Mouse (Mus musculus) kidney, embryonic 16.5 days (tissue): ENCODE data around the gene H2-Oa. TPM values are rescaled to one million over a fixed set of nuclear protein-coding genes. Genes with fewer than 3 reads are reported as not detected.

ENCODE experiments used
- ATAC-seq: fragments of 200-750 bp; cut with Nextera tagmentation; 2 replicates; pipeline ENCODE4 v1.8.0; 2017; ENCODE audit warnings: moderate TSS enrichment; ENCODE audit not compliant: low FRiP score, low TSS enrichment
- H3K27ac ChIP-seq: fragments of 300-500 bp; sonication (generic); 2 replicates; pipeline ENCODE4 v1.5.1; 2014; ENCODE audit warnings: low read length
- H3K27me3 ChIP-seq: fragments of 300-500 bp; sonication (generic); 2 replicates; pipeline ENCODE4 v1.6.1; 2014; ENCODE audit warnings: low read length, control low read depth, mixed read lengths; ENCODE audit not compliant: insufficient read depth
- H3K36me3 ChIP-seq: fragments of 300-500 bp; sonication (generic); 2 replicates; pipeline ENCODE4 v1.6.1; 2014; ENCODE audit warnings: low read length, control low read depth, mixed read lengths; ENCODE audit not compliant: insufficient read depth
- H3K4me1 ChIP-seq: fragments of 300-500 bp; sonication (generic); 2 replicates; pipeline ENCODE4 v1.6.1; 2014; ENCODE audit warnings: low read length, control low read depth, mixed read lengths; ENCODE audit not compliant: insufficient read depth
- H3K4me2 ChIP-seq: fragments of 300-500 bp; sonication (generic); replicated peaks from 2 replicates; pipeline ENCODE4 v1.6.1; 2014; ENCODE audit warnings: low read depth, low read length
- H3K4me3 ChIP-seq: fragments of 300-500 bp; sonication (generic); 2 replicates; pipeline ENCODE4 v1.5.1; 2014; ENCODE audit warnings: mild to moderate bottlenecking, low read length
- H3K9ac ChIP-seq: fragments of 300-500 bp; sonication (generic); replicated peaks from 2 replicates; pipeline ENCODE4 v1.6.1; 2014; ENCODE audit warnings: low read length
- H3K9me3 ChIP-seq: fragments of 300-500 bp; sonication (generic); 2 replicates; pipeline ENCODE4 v1.6.1; 2016; ENCODE audit warnings: low read length, control low read depth
- WGBS: fragments of 180-500 bp; shearing (Covaris S2); extraction: QIAGEN DNeasy Blood & Tissue Kit; methylation state at CpG from one replicate; pipeline ENCODE4 v1.1.7; 2014; 5-methylcytosine and 5-hydroxymethylcytosine counted together
- polyA plus RNA-seq: library from polyadenylated mRNA; unstranded; fragments of >200 nt; fragmentation: Nextera tagmentation; extraction: Ambion mirVana; gene quantifications from 2 replicates; pipeline ENCODE4 v1.2.1, GENCODE M21; 2015

H2-Oa gene
- polyA plus RNA-seq: 0.52 and 0.82 TPM in 2 replicates

GRCm38 (mm10) chr17:34092197-34092875 lies at the start of gene H2-Oa:
Gene H2-Oa, plus strand, starts transcription at chr17:34092340.
- no peak within 1 kb of the TSS for H3K4me2 ChIP-seq
- 31% methylated on average over 11 of the region's 11 CpGs for WGBS
- H3K27ac ChIP-seq: no peak within 1 kb of the TSS
- no peaks in the 10 kb centered on the region for H3K27me3 ChIP-seq
- ATAC-seq: no peak
- H3K9me3 ChIP-seq: 0 out of 2 replicates have a peak, but pooled peaks cover 4% of the 10 kb centered on the region
- peaks cover 5% of the 10 kb centered on the region for H3K4me1 ChIP-seq
- H3K9ac ChIP-seq: no peak within 1 kb of the TSS
- H3K4me3 ChIP-seq: no peak within 1 kb of the TSS
- no peaks in the 10 kb centered on the region for H3K36me3 ChIP-seq

- Histone ChIP-seq H3K9me3 (peaks cover 7% of the 10 kb centered on the region; the same call in 1 of the 2 replicates), H3K4me2 (no peak overlapping the region), H3K9ac (no peak overlapping the region), H3K4me3 (no peak overlapping the region), H3K36me3 (no peaks in the 10 kb centered on the region), H3K27ac (no peak overlapping the region), H3K4me1 (peaks cover 7% of the 10 kb centered on the region), H3K27me3 (no peaks in the 10 kb centered on the region)
- ATAC-seq: no peak
- 82% methylated on average over 14 of the region's 14 CpGs for WGBS
Measured at GRCm38 (mm10) chr17:34045941-34046340, 46.2 kb upstream of the H2-Oa start.

GRCm38 (mm10) chr17:34047404-34048050 lies 44.6 kb upstream of the H2-Oa start:
- H3K4me1 ChIP-seq: no peaks in the 10 kb centered on the region
- no peaks in the 10 kb centered on the region for H3K36me3 ChIP-seq
- no peak overlapping the region for H3K9ac ChIP-seq
- H3K27ac ChIP-seq: no peak overlapping the region
- H3K27me3 ChIP-seq: no peaks in the 10 kb centered on the region
- H3K4me3 ChIP-seq: no peak overlapping the region
- no peak for ATAC-seq
- peaks cover 7% of the 10 kb centered on the region; the same call in 1 of the 2 replicates for H3K9me3 ChIP-seq
- 92% methylated on average over 5 of the region's 5 CpGs for WGBS
- no peak overlapping the region for H3K4me2 ChIP-seq

DNA sequence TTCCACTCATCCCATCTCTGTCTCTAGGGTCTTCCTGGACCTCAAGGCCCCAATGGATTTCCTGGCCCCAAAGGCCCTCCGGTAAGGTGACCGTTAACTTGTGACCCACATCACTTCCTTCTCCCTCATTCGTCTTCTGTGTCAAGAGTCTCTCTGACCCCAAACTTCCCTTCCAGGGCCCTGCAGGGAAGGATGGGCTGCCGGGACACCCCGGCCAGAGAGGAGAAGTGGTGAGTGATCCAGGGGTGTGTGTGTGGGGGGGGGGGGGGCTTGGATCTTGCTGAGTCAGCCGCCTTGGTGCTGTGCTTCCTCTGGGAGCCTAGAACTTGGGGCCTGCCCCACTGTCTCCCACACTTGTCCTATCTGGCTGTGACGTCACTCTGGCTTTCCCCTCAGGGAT lies 34.9 kb upstream of the H2-Oa start:
- no peak for ATAC-seq
- H3K9ac ChIP-seq: no peak overlapping the region
- 54% methylated on average over 7 of the region's 7 CpGs for WGBS

GRCm38 (mm10) chr17:34068864-34069263 lies 23.3 kb upstream of the H2-Oa start:
- H3K4me2 ChIP-seq: no peak overlapping the region
- H3K27me3 ChIP-seq: no peaks in the 10 kb centered on the region
- WGBS: 43% methylated on average over 3 of the region's 3 CpGs
- H3K4me1 ChIP-seq: no peaks in the 10 kb centered on the region
- H3K9ac ChIP-seq: no peak overlapping the region
- no peak overlapping the region for H3K4me3 ChIP-seq
- no peaks in the 10 kb centered on the region for H3K36me3 ChIP-seq
- H3K27ac ChIP-seq: no peak overlapping the region
- H3K9me3 ChIP-seq: peaks cover 3% of the 10 kb centered on the region; the same call in 1 of the 2 replicates
- ATAC-seq: no peak

More for the DNA sequence above, 34.9 kb upstream of the H2-Oa start:
- no peaks in the 10 kb centered on the region for H3K36me3 ChIP-seq
- no peaks in the 10 kb centered on the region for H3K9me3 ChIP-seq
- peaks cover 8% of the 10 kb centered on the region for H3K4me1 ChIP-seq
- no peak overlapping the region for H3K4me2 ChIP-seq
- no peak overlapping the region for H3K4me3 ChIP-seq
- H3K27ac ChIP-seq: no peak overlapping the region
- no peaks in the 10 kb centered on the region for H3K27me3 ChIP-seq

GRCm38 (mm10) chr17:34072091-34072490 lies 20.0 kb upstream of the H2-Oa start:
- Histone ChIP-seq H3K36me3 (no peaks in the 10 kb centered on the region), H3K9me3 (peaks cover 3% of the 10 kb centered on the region; the same call in 1 of the 2 replicates), H3K4me1 (no peaks in the 10 kb centered on the region), H3K4me2 (no peak overlapping the region), H3K9ac (no peak overlapping the region), H3K27me3 (peaks cover 16% of the 10 kb centered on the region), H3K4me3 (no peak overlapping the region), H3K27ac (no peak overlapping the region)
- 70% methylated on average over 5 of the region's 5 CpGs for WGBS
- ATAC-seq: no peak

DNA sequence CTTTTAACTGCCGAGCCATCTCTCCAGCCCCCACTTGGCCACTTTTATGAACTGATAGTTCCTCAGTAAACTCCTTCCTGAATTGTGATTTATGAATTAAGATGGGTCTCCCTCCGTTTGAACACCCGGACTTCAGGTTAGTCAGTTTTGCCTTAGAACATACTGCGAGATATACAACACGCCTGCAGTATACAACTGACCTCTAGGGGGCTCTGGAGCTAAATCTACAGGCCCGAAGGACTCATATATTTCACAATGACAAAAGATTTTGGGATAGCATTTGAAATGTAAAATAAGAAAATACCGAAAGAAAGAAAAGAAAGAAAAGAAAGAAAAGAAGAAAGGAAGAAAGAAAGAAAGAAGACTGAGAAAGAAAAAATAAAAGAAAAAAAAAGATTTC lies 16.9 kb upstream of the H2-Oa start:
- Histone ChIP-seq H3K4me2 (no peak overlapping the region), H3K27ac (no peak overlapping the region), H3K9me3 (peaks cover 3% of the 10 kb centered on the region; the same call in 1 of the 2 replicates), H3K9ac (no peak overlapping the region), H3K27me3 (peaks cover 19% of the 10 kb centered on the region), H3K4me3 (no peak overlapping the region), H3K36me3 (no peaks in the 10 kb centered on the region), H3K4me1 (no peaks in the 10 kb centered on the region)
- no peak for ATAC-seq
- 45% methylated on average over 7 of the region's 7 CpGs for WGBS

DNA sequence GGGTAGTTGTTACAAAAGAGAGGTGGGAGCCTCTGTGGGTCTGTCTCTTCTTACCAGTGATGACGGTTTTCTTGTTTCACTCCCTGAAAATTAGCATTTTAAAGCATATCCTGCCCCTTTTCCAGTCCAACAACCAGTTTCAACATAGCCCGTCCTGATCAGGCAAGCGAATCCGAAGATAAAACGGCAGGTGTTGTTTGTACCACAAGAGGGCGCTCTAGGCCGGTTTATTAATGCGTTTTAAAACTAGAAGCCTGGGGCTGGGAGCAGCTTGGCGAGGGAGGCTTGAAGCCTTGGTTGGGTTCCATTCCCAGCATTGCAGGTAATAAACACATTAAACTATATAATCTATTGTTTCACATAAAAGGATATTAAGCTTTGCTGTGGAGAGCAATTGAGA lies 14.6 kb upstream of the H2-Oa start:
- no peak overlapping the region for H3K4me2 ChIP-seq
- no peaks in the 10 kb centered on the region for H3K36me3 ChIP-seq
- H3K27me3 ChIP-seq: peaks cover 19% of the 10 kb centered on the region
- H3K9me3 ChIP-seq: no peaks in the 10 kb centered on the region
- no peak overlapping the region for H3K27ac ChIP-seq
- no peak for ATAC-seq
- no peak overlapping the region for H3K4me3 ChIP-seq
- 2% methylated on average over 9 of the region's 9 CpGs for WGBS
- no peak overlapping the region for H3K9ac ChIP-seq
- H3K4me1 ChIP-seq: no peaks in the 10 kb centered on the region

DNA sequence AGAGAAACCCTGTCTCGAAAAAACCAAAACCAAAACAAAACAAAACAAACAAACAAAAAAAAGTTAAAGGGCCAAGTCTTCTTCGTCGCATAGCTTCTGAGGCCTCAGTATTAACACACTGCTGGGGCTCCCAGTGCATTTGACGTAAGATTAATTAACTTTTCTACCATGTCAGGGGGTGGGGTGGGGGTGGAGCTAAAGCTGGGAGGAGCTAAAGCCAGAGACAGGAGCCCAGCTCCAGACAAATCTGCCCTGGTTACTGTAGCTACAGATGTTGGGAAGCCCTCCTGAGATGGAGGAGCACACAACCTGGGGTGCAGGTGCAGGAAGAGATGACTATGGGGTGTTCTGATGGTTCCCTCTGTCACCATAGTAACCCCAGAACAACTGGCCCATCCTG lies 14.0 kb upstream of the H2-Oa start:
- WGBS: 52% methylated on average over 4 of the region's 4 CpGs
- Histone ChIP-seq H3K4me1 (no peaks in the 10 kb centered on the region), H3K36me3 (no peaks in the 10 kb centered on the region), H3K4me2 (no peak overlapping the region), H3K9ac (no peak overlapping the region), H3K27me3 (peaks cover 21% of the 10 kb centered on the region), H3K27ac (no peak overlapping the region), H3K4me3 (no peak overlapping the region), H3K9me3 (no peaks in the 10 kb centered on the region)
- 0 out of 2 replicates have a peak, but pooled peaks have one; percentile 39 for ATAC-seq

GRCm38 (mm10) chr17:34079002-34079401 lies 13.1 kb upstream of the H2-Oa start:
- WGBS: 90% methylated on average over 11 of the region's 11 CpGs
- Histone ChIP-seq H3K27me3 (peaks cover 22% of the 10 kb centered on the region), H3K4me2 (no peak overlapping the region), H3K27ac (no peak overlapping the region), H3K9ac (no peak overlapping the region), H3K4me1 (no peaks in the 10 kb centered on the region), H3K4me3 (no peak overlapping the region), H3K36me3 (no peaks in the 10 kb centered on the region), H3K9me3 (no peaks in the 10 kb centered on the region)
- no peak for ATAC-seq
